Mouse (Mus musculus) cerebellum, adult 11 months (tissue): ENCODE results near the gene Dennd2d.

ENCODE experiments used
- DNase-seq: peaks from one replicate; pipeline ENCODE4 v3.0.0; 2022

The Dennd2d gene

DNA sequence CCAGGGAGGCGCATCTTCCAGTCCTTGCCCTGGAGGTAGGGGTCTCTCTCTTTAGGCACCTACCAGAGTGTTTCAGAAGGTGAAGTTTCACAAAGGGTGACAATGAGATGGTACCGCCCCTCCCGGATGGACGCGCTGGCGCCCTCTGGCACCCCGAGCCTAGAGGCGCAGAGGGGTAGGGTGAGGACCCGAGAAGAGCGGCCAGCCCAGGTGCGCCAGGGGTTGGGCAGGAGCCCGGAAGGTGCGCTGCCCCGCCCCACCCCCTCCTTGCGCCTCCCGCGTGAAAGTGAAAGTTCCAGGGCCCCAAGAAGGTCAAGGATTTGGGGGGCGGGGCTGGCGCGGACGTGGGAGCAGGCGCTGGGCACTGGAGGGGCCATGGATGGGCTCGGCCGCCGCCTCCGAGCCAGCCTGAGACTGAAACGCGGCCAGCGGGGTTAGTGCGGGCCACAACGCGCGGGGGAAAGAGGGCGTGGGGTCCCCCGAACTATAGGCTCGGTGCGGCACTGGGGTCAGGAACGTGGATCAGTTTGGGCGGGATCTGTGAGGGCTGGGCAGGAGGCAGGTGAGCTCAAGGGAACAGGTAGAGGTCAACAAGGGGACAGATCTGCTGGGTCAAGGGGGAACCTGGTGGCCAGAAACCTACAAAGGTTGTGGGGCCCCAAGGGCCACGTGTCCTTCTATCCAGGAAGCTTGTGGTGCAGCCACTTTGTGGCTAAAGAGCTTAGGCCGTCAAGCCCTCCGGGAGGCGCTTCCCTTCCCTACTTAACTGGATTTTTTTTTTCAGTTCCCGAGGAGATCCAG lies at the start of gene Dennd2d:
Gene Dennd2d, plus strand, starts transcription at position 125 of the 801 bp plus-strand sequence.
- DNase-seq, result no peak

- peak; percentile 19 for DNase-seq
Observed at GRCm38 (mm10) chr3:106448571-106448970, 33.6 kb upstream of the Dennd2d start.

GRCm38 (mm10) chr3:106448995-106449394 lies 33.2 kb upstream of the Dennd2d start:
- DNase-seq, result no peak

GRCm38 (mm10) chr3:106449567-106449966 lies 32.6 kb upstream of the Dennd2d start:
- DNase-seq, result no peak

- DNase-seq, result no peak
Observed at GRCm38 (mm10) chr3:106452616-106453015, 29.6 kb upstream of the Dennd2d start.

DNA sequence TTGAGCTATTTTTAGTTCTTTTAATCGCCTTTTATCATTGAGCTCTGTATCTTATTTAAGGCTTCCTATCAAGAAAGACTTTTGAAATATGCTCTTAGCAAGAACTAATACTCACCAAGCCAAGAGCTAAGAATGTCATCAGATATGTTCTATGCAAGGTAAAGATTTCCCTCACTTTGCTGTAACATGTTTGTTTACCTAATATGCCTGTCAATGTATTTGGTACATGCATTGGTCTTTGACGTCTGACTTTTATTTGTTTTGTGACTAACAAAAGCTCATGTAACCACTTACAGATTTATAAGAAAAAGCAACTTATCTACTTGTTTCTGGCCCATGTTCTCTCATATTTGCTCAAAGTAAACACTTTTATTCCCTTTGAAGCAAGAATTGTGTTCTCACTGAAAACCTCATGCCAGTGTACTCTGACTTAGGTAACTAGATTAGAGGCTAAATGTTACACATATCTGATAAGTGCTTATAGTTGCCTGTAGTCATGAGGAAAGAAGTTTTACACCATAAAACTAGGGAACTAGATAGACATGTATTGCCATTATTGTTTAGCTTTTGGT lies 24.8 kb upstream of the Dennd2d start:
- no peak for DNase-seq

- no peak for DNase-seq
Observed at GRCm38 (mm10) chr3:106462059-106462470, 20.1 kb upstream of the Dennd2d start.

DNA sequence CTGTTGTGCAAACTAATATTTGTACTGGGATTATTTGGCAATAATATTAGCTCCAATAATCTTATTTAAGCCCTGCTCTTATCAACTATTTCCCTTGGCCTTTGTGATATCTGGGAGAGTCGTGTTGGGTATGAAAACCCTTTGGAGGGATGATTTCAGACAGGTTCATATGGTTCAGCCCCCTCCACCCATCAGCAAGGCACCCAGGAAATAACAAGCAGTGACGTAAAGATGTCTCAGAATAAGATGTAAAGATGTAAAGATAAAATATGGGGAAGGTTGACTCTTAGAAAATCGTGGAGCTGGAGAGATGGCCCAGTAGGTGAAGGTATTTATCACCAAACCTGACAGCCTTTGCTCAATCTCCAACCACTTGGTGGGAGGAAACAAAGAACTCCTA lies 19.7 kb upstream of the Dennd2d start:
- DNase-seq, result no peak

GRCm38 (mm10) chr3:106464750-106465149 lies 17.5 kb upstream of the Dennd2d start:
- no peak for DNase-seq

- DNase-seq, result no peak
Observed at GRCm38 (mm10) chr3:106474210-106474609, 8.0 kb upstream of the Dennd2d start.

GRCm38 (mm10) chr3:106476863-106477262 lies 5.3 kb upstream of the Dennd2d start:
- DNase-seq, result no peak

DNA sequence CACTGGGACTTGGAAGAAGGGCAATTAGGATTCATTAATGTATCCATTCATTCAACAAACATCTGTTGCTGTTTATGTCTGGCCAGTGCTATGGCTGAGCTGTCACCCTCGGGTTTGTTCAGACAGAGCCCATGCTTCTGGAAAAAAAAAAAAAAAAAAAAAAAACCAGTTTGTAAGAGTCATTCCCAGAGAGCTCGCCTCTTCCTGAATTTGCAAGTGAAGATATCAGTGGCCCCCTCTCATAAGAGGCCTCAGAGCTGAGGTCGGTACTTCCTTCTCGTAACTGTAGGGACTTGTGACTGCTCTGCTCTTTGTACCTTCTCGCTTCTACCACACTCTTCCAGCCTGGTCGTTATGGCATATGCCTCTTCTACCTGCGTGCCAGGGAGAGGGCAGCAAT lies 1.1 kb downstream of the Dennd2d start:
- no peak for DNase-seq

DNA sequence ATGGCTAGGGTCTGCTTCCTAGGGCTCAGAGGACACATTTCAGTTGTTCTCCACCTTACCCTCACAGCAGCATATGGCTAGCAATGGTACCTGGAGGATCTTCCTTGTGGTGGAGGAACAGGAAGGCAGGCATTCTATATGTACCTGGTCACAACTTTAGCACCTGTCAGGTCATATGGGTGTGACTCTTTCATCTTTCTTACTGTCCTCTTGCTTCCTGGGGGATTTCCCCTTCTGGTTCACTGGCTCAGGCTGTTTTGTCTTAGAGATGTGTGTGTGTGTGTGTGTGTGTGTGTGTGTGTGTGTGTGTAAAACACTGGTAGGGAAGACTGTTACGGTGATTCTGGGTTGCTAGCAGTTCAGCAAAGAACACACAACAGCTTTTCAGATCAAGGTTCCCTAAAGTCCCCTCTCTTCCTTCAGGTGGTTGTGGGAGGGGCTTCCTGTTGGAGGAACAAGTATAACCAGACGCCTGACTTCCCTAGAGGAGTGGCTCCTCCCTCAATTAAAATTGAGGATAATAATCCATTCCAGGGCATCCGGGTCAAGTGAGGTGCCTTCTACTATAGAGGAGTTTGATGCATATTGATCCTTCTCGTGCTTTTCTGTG lies 1.7 kb downstream of the Dennd2d start:
- no peak for DNase-seq

GRCm38 (mm10) chr3:106484861-106485260 lies 2.7 kb downstream of the Dennd2d start:
- DNase-seq, result no peak

DNA sequence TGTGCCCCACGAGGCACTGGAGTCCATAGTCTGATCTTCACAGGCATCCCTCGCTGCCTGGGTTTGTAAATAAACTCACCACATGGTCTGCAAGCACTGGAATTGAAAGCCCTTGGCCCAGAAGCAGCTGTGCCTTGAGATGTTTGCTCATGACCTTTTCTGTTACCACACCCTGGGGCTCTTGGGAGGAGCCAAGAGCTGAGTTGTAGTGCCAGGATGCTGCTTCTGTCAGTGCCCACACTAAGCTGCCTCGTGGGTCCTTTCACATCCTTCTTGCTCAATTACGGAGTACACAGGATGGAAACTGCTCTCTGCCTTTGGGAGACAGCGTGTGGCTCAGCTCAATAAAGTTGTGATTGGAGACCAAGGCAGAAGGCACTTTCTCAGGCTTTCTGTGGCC lies 3.6 kb downstream of the Dennd2d start:
- no peak for DNase-seq

GRCm38 (mm10) chr3:106487551-106487950 lies 5.3 kb downstream of the Dennd2d start:
- DNase-seq, result no peak

- DNase-seq, result no peak
Observed at GRCm38 (mm10) chr3:106490239-106490638, 8.0 kb downstream of the Dennd2d start.

DNA sequence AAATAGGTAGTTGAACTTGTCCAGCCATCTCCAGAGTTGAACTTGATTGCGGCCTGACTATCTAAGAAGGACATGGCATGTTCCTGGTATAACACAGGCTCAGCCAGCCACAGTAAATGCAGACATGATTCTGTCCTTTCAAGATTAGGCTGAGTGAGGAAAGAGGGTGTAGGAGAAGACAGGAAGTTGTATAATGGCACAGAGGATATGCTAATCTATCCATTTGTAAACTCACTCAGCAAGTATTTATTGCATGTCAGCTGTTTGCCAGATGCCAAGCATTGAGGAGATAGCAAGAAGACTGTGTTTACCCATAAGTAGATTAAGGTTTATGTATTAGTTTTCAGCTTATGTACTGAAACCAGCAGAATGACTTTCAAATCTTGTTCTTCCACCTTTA lies 10.5 kb downstream of the Dennd2d start:
- DNase-seq, result no peak

DNA sequence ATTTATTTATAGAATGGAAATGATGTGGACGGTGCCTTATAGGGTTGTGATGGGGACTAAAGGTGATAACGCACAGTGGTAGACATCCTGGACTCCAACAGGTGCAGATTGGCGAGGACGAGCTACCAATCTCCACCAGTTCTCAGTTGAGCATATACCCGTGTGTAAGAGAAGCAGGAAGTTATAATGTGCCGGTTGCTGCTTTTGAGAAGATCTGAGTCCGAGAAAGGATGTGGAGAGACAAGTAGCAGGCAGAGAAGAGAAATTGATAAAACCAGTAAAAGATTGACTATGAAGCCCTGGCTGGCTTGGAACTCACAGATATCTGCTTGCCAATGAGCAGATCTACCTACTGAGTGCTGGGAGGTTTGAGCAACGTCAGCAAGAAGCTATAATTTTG lies 11.0 kb downstream of the Dennd2d start:
- DNase-seq, result no peak

DNA sequence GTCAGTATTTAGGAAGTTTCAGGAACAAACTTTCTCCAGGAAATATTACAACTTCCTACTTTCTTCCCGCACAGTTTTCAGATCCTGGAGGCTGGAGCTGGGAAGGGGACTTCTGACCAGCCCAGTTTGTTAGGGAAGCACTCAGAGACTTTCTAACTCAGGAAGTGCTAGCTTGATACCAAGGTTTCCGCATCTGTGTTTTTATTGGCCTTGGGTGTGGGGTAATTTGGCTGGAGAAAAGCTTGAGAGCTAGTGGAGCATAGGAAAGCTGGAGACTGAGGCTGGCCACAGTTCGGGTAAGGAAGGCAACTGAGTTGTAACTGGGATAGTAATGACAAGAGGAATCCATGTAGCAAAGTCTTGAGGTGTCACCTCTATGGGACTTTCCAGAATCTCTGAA lies 11.7 kb downstream of the Dennd2d start:
- no peak for DNase-seq

- no peak for DNase-seq
Observed at GRCm38 (mm10) chr3:106494417-106494950, 12.3 kb downstream of the Dennd2d start.

- no peak for DNase-seq
Observed at GRCm38 (mm10) chr3:106495346-106496044, 13.3 kb downstream of the Dennd2d start.

DNA sequence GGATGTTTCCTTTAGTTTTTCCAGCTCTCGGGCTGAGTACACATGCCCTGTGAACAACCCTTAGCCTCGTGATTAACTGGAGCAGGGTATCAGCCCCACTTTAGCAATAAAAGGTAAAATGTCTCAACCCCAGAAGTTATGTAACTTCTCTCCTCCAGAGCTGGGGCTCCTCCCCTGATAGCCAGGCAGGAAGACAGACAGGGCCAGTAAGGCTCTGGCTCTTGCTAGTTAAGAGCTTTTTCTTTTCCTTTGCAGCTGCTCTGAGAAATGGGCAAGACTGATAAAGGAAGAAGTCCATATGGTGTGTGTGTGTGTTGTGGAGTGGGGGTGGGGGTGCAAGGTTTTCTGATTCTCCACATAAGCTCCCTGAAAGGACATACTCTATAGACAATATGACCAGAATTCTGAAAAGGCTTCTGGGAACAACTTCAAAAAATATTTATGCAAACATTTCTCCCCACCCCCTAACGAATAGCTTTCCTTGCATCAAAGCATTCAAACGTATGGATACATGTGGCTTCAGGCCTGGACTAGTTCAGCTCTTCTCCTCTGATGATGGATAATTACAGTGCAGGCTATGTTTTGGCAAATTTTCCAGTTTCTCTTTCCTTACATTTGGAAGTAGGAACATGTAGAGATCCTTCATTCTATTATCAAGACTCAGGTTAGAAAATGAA lies 14.0 kb downstream of the Dennd2d start:
- DNase-seq, result no peak
